Mouse (Mus musculus) spleen, postnatal 14 days (tissue): ENCODE measurements around the gene Vegfd.

Experiments used
- DNase-seq, 2 experiments: peaks; one replicate each; pipeline ENCODE4 v3.0.0; 2021 to 2022; ENCODE audit warnings: low spot score in 2 of 2

Gene Vegfd

GRCm38 (mm10) chrX:164419955-164420354 is 46.8 kb downstream of the Vegfd start:
- DNase-seq, result no peak

DNA sequence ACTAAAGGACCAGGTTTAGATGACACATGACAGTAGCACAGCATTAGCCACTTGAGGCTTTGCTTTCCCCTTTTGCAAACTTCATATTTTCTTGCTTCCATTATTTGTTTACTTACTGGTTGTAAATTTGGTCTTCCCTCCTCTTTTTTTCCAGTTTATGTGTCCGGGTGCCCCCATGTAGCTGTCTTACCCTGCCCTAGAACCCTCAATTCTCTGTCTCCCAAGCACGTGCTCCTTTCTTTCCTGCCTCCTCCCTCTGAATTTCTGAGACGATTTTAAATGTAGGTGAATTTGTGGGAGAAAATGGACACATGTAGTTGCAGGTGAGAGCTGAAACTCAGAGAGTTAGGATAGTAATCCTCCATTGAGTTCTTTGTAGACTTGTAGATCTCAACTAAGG is 47.3 kb downstream of the Vegfd start:
- DNase-seq, result no peak

DNA sequence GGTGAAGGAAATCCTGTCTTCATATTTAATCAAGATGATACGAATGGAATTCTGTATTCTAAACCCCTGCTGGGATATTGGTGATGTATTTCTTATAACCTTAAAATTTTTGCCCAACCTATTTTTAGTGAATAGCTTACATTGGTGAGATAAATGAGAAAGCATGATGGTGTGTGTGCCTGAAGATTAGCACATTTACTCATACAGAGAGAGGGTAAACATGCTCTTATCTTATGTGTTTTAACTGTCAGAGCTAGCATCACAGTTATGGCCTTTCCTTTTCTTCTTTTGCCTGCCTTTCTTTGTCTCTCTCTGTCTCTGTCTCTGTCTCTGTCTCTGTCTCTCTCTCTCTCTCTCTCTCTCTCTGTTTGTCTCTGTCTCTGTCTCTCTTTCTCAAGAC is 51.6 kb downstream of the Vegfd start:
- no peak for DNase-seq

GRCm38 (mm10) chrX:164427295-164427694 is 54.1 kb downstream of the Vegfd start:
- DNase-seq, result no peak

GRCm38 (mm10) chrX:164428224-164428623 is 55.0 kb downstream of the Vegfd start:
- DNase-seq, result no peak

DNA sequence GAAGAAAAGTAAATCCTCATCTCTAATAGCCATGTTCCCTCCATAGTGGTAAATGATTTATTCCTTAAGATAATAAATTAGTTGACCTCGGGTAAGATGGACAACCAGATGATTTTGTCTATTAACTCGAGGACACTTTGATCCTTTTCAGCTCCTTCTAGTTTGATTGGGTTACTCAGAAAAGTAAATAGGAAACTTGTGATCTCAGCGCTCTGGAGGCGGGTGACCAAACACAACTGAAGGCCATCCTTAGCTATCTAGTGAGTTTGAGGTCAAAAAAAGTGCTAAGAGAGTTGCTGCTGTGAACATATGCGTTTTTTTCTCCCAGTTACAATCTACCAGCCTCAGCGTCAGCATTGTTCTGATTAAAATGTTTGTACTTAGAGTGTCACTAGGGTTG is 57.4 kb downstream of the Vegfd start:
- no peak for DNase-seq

DNA sequence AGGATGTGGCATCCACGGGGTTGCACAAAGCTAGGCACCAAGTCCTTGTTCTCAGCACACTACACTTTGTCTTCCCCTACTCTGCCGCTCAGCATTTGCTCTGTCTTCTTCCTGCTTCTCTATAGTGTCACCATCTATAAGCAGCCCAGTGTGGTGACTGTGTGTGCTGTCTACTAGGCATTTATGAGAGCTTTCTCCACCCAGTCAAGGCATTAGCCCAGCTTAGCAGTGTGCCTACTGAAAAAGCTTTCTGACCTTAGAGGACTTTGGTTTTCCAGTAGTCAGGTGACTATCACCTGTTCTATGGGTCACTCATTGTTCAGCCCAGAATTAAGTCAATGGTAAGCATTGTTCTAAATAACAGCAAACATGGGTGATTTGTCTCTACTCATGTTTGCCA is 58.0 kb downstream of the Vegfd start:
- DNase-seq, result no peak

GRCm38 (mm10) chrX:164431541-164431940 is 58.4 kb downstream of the Vegfd start:
- DNase-seq, result no peak

GRCm38 (mm10) chrX:164432682-164433081 is 59.5 kb downstream of the Vegfd start:
- DNase-seq, result no peak

GRCm38 (mm10) chrX:164436709-164437108 is 63.5 kb downstream of the Vegfd start, which contains the start of gene Asb11:
TSS of gene Asb11 (plus strand) at chrX:164436994.
- DNase-seq, result no peak

- no peak for DNase-seq
Measured at GRCm38 (mm10) chrX:164439462-164439861, 66.3 kb downstream of the Vegfd start.

DNA sequence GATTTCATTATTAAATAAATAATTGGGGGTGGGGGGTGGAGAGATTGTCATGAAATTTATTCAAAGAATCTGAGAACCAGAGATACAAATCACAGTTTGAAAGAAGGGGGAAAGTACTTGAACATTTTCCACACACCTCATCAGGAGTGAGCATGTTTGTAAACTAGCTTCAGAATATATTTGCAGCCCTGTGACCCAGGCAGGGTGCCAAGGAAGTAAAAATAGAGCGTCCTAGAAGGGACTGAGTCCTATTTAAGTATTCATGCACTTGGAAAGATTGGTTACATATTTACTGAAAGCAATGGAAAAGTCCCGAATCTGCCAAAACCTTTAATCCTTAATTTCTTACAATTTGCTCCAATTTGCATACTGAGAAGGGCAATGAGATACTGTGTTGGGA is 67.0 kb downstream of the Vegfd start:
- no peak for DNase-seq

DNA sequence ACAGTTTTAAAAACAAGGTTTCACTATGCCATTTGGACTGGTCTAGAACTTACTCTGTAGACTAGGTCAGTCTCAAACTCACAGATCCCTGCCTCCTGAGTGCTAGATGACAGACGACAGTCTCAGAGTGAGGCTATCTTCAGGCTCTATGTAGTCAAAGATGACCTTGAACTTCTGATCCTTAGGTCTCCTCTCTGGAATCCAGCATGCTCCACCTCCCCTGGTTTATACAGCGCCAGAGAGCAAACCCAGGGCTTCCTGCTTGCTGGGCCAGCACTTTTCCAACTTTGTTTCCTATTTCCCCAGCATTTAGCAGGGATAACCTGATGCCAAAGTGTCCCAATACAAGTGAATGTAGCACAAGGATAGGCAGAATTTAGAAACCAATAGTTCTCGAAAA is 67.5 kb downstream of the Vegfd start:
- DNase-seq, result no peak

DNA sequence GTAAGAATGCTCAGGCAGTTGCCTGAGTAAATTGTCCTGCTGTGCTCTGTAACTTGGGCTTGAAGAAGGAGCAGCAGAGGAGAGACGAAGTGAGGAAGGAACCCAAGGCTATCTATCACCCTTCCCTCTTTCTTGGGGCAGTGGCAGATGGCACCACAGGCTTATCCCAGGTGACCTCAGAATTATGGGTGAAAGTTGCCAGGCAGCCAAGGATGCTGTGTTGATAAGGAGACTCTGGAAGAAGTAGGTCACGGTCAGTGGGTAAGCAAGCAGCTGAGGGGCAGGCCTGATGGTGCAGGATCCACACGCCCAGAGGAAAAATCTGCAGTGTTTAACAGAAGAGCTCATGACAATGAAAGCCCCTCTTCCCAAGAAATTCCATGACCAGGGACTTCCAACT is 68.1 kb downstream of the Vegfd start:
- DNase-seq, result no peak

DNA sequence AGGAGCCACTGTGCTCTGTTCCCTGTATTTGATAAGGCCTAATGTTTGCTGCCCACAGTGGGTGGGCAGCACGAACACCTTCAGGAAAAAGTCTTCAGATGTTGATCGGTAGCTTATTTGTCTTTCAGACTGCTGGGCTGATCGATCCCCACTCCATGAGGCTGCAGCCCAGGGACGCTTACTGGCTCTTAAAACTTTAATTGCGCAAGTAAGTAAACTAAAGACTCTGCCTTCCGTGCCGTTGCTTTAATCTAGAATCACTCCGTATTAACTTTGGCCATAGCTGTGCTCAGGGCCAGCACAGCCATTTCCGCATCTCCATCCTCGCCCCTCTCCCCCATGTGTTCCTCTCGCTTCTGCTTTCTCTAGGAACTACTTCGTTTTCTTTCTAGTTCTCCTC is 72.4 kb downstream of the Vegfd start:
- no peak for DNase-seq

DNA sequence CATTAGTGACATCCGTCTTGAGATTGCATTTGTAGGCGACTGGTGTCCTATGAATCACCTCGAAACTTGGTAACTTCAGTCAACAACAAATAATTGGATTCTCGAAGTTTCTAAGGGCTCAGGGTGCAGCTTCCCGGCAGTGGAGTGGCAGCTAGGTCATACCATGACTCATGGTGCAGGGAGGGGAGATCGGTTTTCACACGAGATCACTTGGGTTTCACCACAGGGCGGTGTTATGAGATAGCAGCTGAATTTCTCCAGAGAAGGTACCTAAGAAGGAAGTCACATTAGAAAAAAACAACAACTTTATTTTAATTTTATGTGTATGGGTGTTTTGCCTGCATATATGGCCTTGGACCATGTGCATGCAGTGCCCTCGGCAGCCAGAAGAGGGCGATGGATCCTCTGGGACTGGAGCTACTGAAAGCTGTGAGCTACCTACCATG is 73.0 kb downstream of the Vegfd start:
- peak; percentile 7 to 19 for DNase-seq

DNA sequence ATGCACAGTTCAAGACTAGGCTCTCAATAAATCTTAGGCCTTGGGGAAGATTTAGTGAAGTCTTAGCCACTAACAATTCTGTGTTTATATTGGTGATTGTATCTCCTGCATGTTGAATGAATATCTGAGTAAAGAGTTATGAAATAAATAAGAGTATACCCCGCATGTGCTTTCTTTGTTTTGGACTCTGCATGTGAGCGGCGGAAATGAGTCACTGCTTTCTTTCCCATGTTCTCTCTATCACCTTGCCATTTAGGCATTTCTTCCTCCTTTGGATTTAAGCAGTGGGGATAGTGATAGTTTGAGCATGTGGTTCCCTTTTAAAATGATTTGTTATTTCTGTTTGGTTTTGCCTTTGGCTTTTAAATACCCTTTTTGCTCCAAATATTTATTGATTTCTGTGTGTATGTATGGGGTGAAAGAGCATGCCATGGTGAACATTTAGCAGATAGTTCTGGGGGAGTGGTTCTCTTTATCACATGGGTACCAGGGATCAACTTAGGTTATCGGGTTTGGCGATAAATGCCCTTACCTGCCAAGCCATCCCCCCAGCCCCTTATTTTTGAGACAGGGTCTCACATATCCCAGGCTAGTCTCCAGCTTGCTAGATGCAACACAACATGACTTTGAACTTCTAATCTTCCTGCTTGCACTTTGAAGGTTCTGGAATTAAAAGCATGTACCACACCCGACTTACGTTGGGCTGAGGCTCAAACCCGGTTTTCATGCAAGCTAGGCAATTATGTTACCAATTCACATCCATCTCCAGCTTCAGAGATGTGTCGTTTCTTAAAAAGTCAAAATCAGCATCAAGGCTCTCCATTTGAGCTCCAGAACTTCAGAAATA is 73.9 kb downstream of the Vegfd start:
- no peak for DNase-seq

DNA sequence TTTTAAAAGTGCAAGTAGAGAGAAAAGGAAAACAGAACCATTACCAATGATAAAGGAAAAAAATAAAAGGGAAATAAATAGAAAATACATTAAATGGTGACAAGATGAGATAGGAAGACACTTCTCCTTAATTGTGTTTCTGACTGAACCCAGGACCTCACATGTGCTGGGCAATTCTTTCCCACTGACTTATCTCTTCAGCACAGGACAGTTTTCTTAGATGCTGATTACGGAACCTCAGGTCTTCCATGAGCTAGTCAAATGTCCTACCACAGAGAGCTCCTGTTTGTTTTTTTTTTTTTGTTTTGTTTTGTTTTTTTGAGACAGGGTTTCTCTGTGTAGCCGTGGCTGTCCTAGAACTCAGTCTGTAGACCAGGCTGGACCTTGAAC is 74.5 kb downstream of the Vegfd start:
- no peak for DNase-seq

DNA sequence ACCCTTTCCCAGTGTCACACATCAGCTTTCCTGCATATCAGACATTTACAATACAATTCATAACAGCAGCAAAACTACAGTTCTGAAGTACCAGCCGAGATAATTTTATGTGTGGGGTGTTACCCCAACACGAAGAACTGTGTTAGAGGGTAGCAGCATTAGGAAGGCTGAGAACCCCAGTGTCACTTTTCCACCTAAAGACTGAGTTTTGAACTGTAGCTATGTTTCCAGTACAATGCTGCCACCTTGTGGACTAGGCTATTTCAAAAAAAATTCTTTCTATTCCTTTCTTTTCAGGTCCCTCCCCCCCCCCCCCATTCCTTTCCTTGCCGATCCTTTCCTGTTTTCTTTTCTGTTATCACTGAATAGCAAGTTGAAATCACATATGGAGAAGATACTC is 76.0 kb downstream of the Vegfd start:
- no peak for DNase-seq
